Mouse (Mus musculus): ENCODE data around the gene Chrna1. TPM values are rescaled to one million over a fixed set of nuclear protein-coding genes. Genes with fewer than 3 reads are reported as not detected.

The Chrna1 gene
- polyA plus RNA-seq, 1 experiment from 2014 or later, result 3.2 TPM

DNA sequence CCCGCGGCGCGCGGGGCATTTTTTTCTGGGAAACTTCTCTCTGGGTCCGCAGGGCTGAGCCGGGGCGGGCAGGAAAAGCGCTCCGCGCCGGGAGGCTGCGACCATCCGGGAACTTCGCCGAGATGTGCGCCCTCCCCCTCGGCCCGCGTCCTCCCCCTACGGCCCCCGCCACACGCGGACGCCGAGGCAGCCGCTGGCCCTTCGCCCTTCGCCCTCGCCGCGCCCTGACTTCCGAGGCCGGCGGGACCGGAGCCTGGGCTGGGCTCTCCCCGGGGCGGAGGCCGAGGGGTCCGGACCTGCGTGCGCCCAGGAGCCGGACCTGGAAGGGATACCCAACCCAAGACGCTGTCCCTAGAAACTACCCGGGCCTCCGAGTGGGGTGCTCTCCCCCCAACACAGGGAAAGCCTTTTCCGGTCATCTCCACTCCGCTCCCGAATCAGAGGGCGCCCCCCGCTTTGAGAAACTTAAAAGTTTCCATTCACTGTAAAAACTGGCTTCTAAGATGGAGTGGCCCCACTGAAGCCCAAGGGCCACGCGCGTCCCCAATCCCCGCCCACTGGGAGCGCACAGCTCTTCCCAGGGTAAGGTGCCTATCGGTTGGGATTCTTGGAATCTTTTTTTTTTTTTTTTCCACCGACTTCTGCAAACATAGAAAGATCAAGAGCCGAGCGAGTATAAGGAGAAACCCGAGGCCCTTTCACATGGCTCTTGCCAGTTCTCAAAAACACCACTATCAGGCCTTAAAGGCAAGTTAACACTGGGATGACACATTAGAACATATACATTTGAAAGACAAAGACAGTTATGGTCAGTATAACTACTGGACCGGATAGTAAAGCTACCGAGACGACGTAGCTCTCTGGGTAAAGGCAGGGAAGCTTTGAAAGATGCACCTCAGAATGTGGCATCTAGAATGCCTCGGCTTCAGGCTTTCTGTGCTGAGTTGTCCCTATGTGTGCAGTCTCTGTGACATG, 50.5 kb downstream of the Chrna1 start, which contains the start of gene Wipf1:
Gene Wipf1, minus strand, starts transcription at position 379 of the 975 bp plus-strand sequence.
- Histone ChIP-seq H3K4me1 (peaks cover 49% of the 10 kb centered on the region), H3K9me3 (no peaks in the 10 kb centered on the region), H3K27me3 (no peaks in the 10 kb centered on the region), H3K4me2 (peak within 1 kb of the TSS; percentile 70), H3K36me3 (no peaks in the 10 kb centered on the region; the same call in 1 of the 2 replicates), H3K9ac (peak within 1 kb of the TSS; percentile 98), H3K4me3 (peak within 1 kb of the TSS; percentile 93), H3K27ac (peak within 1 kb of the TSS; percentile 94)
- WGBS, result under 1% methylated on average over 61 of the region's 66 CpGs
- ATAC-seq (ENCODE audit: insufficient number of reproducible peaks, insufficient read depth, low FRiP score, low TSS enrichment, low read depth), result peak; percentile 81; the same call in 1 of the 2 replicates

DNA sequence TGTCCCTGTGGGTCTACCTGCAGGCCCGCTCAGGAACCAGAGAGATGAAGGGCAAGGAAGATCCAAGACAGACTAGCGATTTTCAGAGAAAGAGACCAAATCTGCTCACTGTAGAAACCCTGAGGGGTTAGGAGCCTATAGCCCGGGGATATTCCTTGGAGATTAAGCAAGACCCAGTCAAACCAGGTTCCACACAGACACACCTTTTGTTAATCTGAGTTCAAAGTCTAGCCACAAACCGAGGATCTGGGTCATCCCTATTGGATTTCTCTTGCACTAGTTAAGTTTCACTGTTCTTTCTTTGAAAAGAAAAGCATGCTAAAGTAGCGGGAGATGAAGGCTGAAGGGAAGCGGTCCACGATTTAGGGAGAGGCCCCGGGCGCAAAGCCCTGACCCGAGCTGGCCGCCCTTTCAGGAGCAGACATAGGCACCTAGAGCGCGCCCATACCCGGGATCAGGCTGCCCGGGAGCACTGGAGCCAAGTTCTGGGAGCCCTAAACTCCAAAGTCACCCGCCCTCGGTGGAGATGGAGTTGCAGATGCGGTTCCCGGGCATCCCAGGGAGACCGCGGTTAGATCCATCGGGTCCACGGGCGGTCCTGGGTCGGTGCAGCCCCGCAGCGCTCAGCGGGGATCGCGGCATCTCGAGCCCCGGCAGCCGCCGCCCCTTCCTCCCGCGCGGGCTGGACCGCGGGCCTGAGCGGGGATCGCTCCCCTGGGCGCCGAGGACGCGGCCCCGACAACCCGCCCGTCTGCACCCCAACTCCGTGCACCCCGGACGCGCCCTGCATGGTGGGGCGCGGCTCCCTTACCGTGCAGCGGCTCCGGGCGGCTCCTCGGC, 51.4 kb downstream of the Chrna1 start:
- Histone ChIP-seq H3K4me1 (peaks cover 56% of the 10 kb centered on the region), H3K4me3 (peak overlapping the region; percentile 93), H3K4me2 (peak overlapping the region; percentile 70), H3K27ac (peak overlapping the region; percentile 94), H3K27me3 (no peaks in the 10 kb centered on the region), H3K36me3 (no peaks in the 10 kb centered on the region; the same call in 1 of the 2 replicates), H3K9me3 (no peaks in the 10 kb centered on the region), H3K9ac (peak overlapping the region; percentile 98)
- peak; percentile 61; the same call in 1 of the 2 replicates for ATAC-seq (ENCODE audit: insufficient number of reproducible peaks, insufficient read depth, low FRiP score, low TSS enrichment, low read depth)
- WGBS, result 1% methylated on average over 59 of the region's 59 CpGs

DNA sequence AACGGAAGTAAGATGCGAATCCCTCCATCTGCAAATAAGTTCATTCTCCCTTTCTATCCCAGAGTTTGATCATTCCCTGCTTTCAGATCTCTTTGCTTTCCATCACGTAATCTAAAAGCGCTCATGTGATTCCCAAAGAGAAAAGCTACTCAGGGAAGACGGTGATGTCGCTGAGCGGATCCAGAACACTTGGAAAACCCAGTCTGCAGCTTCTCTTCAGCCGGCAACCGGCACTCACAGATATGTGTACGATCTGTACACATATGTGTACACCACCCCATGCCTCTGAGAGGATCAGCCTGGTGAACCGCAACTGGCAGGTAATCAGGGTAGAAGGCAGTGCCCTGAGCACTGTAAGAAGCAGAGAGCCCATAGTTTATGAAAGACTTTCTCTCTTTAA, 52.2 kb downstream of the Chrna1 start:
- Histone ChIP-seq H3K9ac (peak overlapping the region; percentile 98), H3K4me2 (peak overlapping the region; percentile 70), H3K4me3 (peak overlapping the region; percentile 93), H3K36me3 (no peaks in the 10 kb centered on the region; the same call in 1 of the 2 replicates), H3K9me3 (no peaks in the 10 kb centered on the region), H3K27ac (peak overlapping the region; percentile 60), H3K27me3 (no peaks in the 10 kb centered on the region), H3K4me1 (peaks cover 62% of the 10 kb centered on the region)
- ATAC-seq (ENCODE audit: insufficient number of reproducible peaks, insufficient read depth, low FRiP score, low TSS enrichment, low read depth), result no peak
- WGBS, result 58% methylated on average over 11 of the region's 11 CpGs

DNA sequence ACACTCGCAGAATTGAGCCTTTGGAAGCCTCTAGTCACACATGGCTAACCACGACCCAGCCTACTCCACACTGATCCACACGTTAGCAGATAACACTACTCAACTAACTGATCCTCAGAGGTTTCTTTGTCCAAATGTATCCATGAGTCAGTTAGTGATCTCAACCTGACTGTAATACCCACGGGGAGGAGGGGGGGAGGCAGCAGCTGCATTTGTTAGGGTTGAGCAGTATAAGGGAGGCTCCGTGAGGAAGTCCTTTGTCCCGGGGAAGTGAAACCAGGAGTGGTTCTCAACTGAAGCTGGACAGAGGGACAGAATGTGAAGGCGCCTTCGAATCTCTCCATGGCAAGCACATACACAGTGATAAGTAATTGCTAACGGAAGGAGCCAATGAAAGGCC, 53.4 kb downstream of the Chrna1 start:
- Histone ChIP-seq H3K27me3 (no peaks in the 10 kb centered on the region), H3K4me1 (peaks cover 67% of the 10 kb centered on the region), H3K4me3 (peak overlapping the region; percentile 93), H3K36me3 (no peaks in the 10 kb centered on the region; the same call in 1 of the 2 replicates), H3K27ac (peak overlapping the region; percentile 48; the same call in 1 of the 2 replicates), H3K4me2 (peak overlapping the region; percentile 70), H3K9ac (0 out of 2 replicates have a peak overlapping the region, but pooled peaks have one; percentile 7), H3K9me3 (no peaks in the 10 kb centered on the region)
- WGBS, result 58% methylated on average over 9 of the region's 9 CpGs
- no peak for ATAC-seq (ENCODE audit: insufficient number of reproducible peaks, insufficient read depth, low FRiP score, low TSS enrichment, low read depth)

DNA sequence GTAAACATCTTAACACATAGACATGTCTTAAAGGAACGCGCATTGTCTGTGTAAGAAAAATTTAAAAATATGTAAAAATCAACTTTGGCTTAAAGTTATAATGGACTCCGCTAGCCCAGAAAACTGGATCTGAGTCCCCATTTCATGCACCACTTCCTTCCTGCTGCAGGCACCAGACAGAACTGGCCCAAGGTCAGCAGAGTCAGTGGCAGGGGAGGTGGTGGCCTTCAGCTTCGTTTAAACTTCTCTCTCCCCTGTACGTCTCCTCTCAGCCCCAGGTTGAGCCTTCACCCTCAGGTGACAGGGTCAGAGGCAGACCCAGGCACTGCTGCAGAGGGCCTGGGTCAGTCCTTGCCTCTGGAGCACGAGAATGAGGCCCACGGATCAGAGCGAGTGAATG, 57.2 kb downstream of the Chrna1 start:
- H3K4me2 ChIP-seq, result no peak overlapping the region
- H3K9me3 ChIP-seq, result no peaks in the 10 kb centered on the region
- H3K9ac ChIP-seq, result peak overlapping the region; percentile 52; the same call in 1 of the 2 replicates
- peak overlapping the region; percentile 45; the same call in 1 of the 2 replicates for H3K27ac ChIP-seq
- 52% methylated on average over 8 of the region's 8 CpGs for WGBS
- ATAC-seq (ENCODE audit: insufficient number of reproducible peaks, insufficient read depth, low FRiP score, low TSS enrichment, low read depth), result no peak
- peaks cover 66% of the 10 kb centered on the region for H3K4me1 ChIP-seq
- H3K27me3 ChIP-seq, result no peaks in the 10 kb centered on the region
- no peak overlapping the region for H3K4me3 ChIP-seq
- no peaks in the 10 kb centered on the region; the same call in 1 of the 2 replicates for H3K36me3 ChIP-seq

DNA sequence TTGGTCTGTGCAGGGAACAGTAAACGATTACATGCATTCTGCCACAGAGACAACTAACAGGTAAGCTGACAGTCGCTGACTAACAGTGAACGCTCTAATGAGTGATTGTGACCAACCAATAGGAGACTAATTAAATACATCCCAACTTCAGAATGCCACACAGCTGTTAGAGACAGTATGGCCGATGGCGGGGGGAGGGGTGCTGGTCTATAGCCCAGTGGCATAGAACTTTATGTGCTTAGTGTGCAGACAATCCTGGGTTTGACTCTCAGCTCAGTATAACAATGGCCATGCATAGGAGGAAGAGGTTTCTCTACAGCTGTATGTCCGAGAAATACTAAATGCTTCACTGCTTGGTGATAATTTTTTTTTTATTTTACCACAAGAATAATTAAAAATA, 57.8 kb downstream of the Chrna1 start:
- no peak overlapping the region for H3K9ac ChIP-seq
- peaks cover 60% of the 10 kb centered on the region for H3K4me1 ChIP-seq
- H3K27ac ChIP-seq, result 0 out of 2 replicates have a peak overlapping the region, but pooled peaks have one; percentile 34
- H3K4me2 ChIP-seq, result peak overlapping the region; percentile 26
- H3K27me3 ChIP-seq, result no peaks in the 10 kb centered on the region
- no peak for ATAC-seq (ENCODE audit: insufficient number of reproducible peaks, insufficient read depth, low FRiP score, low TSS enrichment, low read depth)
- no peak overlapping the region for H3K4me3 ChIP-seq
- WGBS, result 42% methylated on average over 6 of the region's 6 CpGs
- H3K9me3 ChIP-seq, result no peaks in the 10 kb centered on the region
- no peaks in the 10 kb centered on the region; the same call in 1 of the 2 replicates for H3K36me3 ChIP-seq

DNA sequence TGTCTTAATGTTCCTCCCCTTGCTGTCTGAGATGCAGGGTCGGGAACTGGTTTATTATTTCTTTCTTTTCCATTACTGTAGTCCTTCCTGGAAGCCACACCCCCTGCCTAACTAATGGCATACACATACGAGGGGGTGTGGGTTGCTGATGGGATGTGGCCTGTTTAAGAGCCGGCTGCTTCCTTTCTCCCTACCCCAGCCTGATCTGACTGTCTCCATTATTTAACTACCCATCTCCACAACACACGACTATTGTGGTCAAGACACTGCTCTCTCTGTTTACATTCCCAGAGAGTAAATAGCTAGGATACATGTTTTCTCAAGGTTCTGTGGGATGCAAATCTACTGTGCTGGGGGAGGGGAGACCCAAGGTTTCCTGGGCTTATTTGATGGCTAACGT, 58.4 kb downstream of the Chrna1 start:
- ATAC-seq (ENCODE audit: insufficient number of reproducible peaks, insufficient read depth, low FRiP score, low TSS enrichment, low read depth), result 0 out of 2 replicates have a peak, but pooled peaks have one; percentile 43
- Histone ChIP-seq H3K4me1 (peaks cover 54% of the 10 kb centered on the region), H3K4me3 (no peak overlapping the region), H3K36me3 (peaks cover 2% of the 10 kb centered on the region; the same call in 1 of the 2 replicates), H3K27ac (0 out of 2 replicates have a peak overlapping the region, but pooled peaks have one; percentile 34), H3K4me2 (peak overlapping the region; percentile 26), H3K9ac (no peak overlapping the region), H3K27me3 (no peaks in the 10 kb centered on the region), H3K9me3 (no peaks in the 10 kb centered on the region)
- WGBS, result 17% methylated on average over 5 of the region's 5 CpGs

DNA sequence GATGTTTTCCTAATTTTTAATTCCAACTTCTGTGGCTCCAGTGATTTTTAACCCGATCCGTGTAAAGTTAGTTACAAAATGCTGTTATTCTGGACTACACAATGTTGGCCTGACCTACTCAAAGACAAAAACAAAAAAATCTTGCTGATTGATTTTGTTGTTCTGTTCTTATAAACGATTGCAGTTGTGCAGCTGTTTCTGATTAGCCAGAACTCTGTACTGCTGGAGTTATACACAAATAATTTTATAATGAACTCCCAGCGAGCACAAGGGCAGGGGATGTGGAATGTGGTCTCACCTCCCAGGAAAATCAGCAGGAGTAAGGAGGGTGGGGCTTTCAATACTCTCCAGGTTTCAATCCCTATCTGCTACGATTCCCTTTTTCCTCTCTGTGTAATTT, 61.2 kb downstream of the Chrna1 start:
- Histone ChIP-seq H3K4me1 (peaks cover 42% of the 10 kb centered on the region), H3K27me3 (no peaks in the 10 kb centered on the region), H3K4me2 (peak overlapping the region; percentile 32; the same call in 1 of the 2 replicates), H3K4me3 (no peak overlapping the region), H3K9me3 (no peaks in the 10 kb centered on the region), H3K9ac (no peak overlapping the region; the same call in 1 of the 2 replicates), H3K36me3 (peaks cover 10% of the 10 kb centered on the region; the same call in 1 of the 2 replicates), H3K27ac (peak overlapping the region; percentile 74)
- WGBS, result 28% methylated on average over 5 of the region's 5 CpGs
- no peak for ATAC-seq (ENCODE audit: insufficient number of reproducible peaks, insufficient read depth, low FRiP score, low TSS enrichment, low read depth)

DNA sequence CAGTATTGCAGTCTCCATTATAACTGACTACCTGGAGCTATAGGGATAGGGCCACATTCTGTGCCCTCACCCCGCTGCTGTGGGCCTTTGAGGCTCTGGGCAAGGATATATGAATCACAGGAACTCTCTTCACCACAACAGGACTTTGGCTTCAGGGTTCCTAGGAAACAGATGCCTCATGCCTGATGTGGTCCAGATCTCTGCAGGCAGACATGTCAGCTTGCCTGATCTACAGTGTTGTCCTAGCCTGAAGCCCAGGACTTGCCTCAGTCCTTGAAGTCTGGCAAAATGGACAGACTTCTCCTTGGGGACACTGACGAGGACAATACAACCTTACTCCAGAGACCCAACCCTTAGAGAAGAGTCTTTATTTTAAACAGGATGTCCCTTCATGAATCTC, 61.8 kb downstream of the Chrna1 start:
- H3K36me3 ChIP-seq, result peaks cover 10% of the 10 kb centered on the region; the same call in 1 of the 2 replicates
- 77% methylated on average over 2 of the region's 2 CpGs for WGBS
- no peak overlapping the region for H3K4me3 ChIP-seq
- no peaks in the 10 kb centered on the region for H3K9me3 ChIP-seq
- peaks cover 42% of the 10 kb centered on the region for H3K4me1 ChIP-seq
- H3K4me2 ChIP-seq, result no peak overlapping the region
- no peak for ATAC-seq (ENCODE audit: insufficient number of reproducible peaks, insufficient read depth, low FRiP score, low TSS enrichment, low read depth)
- H3K27ac ChIP-seq, result peak overlapping the region; percentile 74
- H3K9ac ChIP-seq, result no peak overlapping the region
- H3K27me3 ChIP-seq, result no peaks in the 10 kb centered on the region

DNA sequence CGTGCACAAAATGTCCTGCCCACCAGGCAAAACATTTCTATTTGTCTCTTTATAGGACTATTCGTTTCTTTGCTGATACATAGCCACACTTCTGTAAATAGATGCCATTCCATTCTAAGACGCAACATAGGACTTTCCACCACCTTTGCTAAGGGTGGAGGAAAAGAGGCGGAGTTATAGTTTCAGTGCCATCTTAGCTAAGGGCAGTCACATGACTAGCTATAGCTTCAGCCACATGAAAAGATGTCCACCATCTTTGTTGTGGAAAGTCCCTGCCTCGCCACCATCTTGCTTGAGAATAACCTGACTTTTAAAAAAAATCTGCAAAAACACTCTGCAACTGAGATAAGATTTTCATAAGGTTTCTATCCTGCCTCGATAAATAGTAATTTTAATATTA, 66.0 kb downstream of the Chrna1 start:
- ATAC-seq (ENCODE audit: insufficient number of reproducible peaks, insufficient read depth, low FRiP score, low TSS enrichment, low read depth), result no peak
- Histone ChIP-seq H3K4me2 (no peak overlapping the region), H3K27ac (0 out of 2 replicates have a peak overlapping the region, but pooled peaks have one; percentile 16), H3K4me3 (no peak overlapping the region), H3K9ac (no peak overlapping the region), H3K27me3 (no peaks in the 10 kb centered on the region), H3K4me1 (peaks cover 49% of the 10 kb centered on the region), H3K9me3 (no peaks in the 10 kb centered on the region), H3K36me3 (peaks cover 10% of the 10 kb centered on the region; the same call in 1 of the 2 replicates)
- 87% methylated on average over 6 of the region's 6 CpGs for WGBS
